Mouse (Mus musculus): ENCODE measurements at regions not wholly inside any gene's neighbourhood (a gene's known extent, or its start where the extent isn't known, plus 50 kb on each side); places are given as distances from the start of the nearest gene placed in this dataset.
A peak's percentile ranks its signal among the peaks of the same experiment; 100 is the strongest.
"Not testable (repeated sequence)": the region's sequence is repeated elsewhere in the genome, so short reads cannot be mapped to it uniquely, and the experiment has no call there.

DNA sequence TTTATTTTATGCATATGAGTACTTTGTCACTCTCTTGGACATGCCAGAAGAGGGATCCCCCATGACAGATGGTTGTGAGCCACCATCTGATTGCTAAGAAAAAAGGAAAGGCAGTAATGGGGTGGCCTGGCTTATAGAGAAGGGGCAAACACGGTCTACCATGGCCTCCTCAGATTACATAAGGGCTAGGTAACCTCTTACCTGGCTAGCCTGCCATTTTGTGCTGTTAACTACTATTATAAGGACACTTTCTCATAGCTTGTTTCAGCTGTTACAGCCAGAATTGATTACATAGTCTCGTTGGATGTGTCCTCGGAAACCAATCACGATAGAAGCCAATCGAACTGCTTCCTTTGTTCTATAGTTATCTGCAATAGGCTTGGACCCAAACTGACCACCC lies 60.9 kb upstream of the Gm14496 start:
- WGBS, result 83% methylated on average over 5 of the region's 5 CpGs
- H3K4me1 ChIP-seq (replicated peaks; ENCODE audit: control insufficient read depth, insufficient read depth, low read length), result no peaks in the 10 kb centered on the region
- H3K9ac ChIP-seq (ENCODE audit: low read length), result no peak overlapping the region
- H3K27ac ChIP-seq (ENCODE audit: low read depth, low read length), result no peak overlapping the region
- DNase-seq (ENCODE audit: low spot score) (no peak), ATAC-seq (replicated peaks; ENCODE audit: low FRiP score) (no peak; the same call in 1 of the 2 replicates)
- H3K27me3 ChIP-seq (ENCODE audit: control insufficient read depth, insufficient read depth, low read length), result no peaks in the 10 kb centered on the region
- no peaks in the 10 kb centered on the region for H3K9me3 ChIP-seq (ENCODE audit: control insufficient read depth, low read length)
- no peaks in the 10 kb centered on the region for H3K36me3 ChIP-seq (ENCODE audit: control insufficient read depth, insufficient read depth, low read length)
- H3K4me3 ChIP-seq (ENCODE audit: low read depth, low read length), result no peak overlapping the region
- no peak overlapping the region for H3K4me2 ChIP-seq (ENCODE audit: low read depth, low read length, severe bottlenecking)

DNA sequence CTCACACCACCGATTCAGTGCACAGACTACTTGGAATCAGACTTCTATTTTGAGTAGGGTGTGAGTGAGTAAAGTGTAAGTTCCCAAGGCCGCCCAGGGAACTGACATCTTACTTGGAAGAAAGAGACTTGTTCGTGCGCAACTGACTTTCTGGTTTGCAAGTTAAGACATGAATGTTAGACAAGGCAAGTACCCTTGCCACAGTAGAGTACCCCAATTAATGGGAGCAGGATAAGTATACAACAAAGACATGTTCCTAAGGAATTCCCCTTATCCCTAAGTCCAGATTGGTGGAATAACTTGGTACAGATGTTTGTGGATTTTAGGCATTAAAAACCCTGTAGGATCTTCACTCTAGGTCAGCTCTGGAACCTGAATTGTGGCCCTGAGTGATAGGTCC lies 60.4 kb upstream of the Gm14496 start:
- H3K4me3 ChIP-seq (ENCODE audit: low read depth, low read length), result not testable (repeated sequence)

GRCm38 (mm10) chr2:181931077-181931815 lies 59.7 kb upstream of the Gm14496 start:
- H3K9ac ChIP-seq (ENCODE audit: low read length); H3K4me3 ChIP-seq (ENCODE audit: low read depth, low read length): not testable (repeated sequence)
- ATAC-seq (replicated peaks; ENCODE audit: low FRiP score), result 0 out of 2 replicates have a peak, but pooled peaks have one; percentile 63

More for the DNA sequence above, 60.4 kb upstream of the Gm14496 start:
- not testable (repeated sequence) for H3K9me3 ChIP-seq (ENCODE audit: control insufficient read depth, low read length); ATAC-seq (replicated peaks; ENCODE audit: low FRiP score); H3K27ac ChIP-seq (ENCODE audit: low read depth, low read length); H3K4me2 ChIP-seq (ENCODE audit: low read depth, low read length, severe bottlenecking); H3K27me3 ChIP-seq (ENCODE audit: control insufficient read depth, insufficient read depth, low read length); DNase-seq (ENCODE audit: low spot score); H3K9ac ChIP-seq (ENCODE audit: low read length); H3K4me1 ChIP-seq (replicated peaks; ENCODE audit: control insufficient read depth, insufficient read depth, low read length); H3K36me3 ChIP-seq (ENCODE audit: control insufficient read depth, insufficient read depth, low read length)
- over 99% methylated on average over 4 of the region's 4 CpGs for WGBS

GRCm38 (mm10) chr2:181931918-181932605 lies 58.9 kb upstream of the Gm14496 start:
- DNase-seq (ENCODE audit: low spot score), result peak; percentile 37
- no peak overlapping the region for H3K27ac ChIP-seq (ENCODE audit: low read depth, low read length)
- WGBS, result 87% methylated on average over 2 of the region's 2 CpGs
- H3K9me3 ChIP-seq (ENCODE audit: control insufficient read depth, low read length), result no peaks in the 10 kb centered on the region
- H3K4me1 ChIP-seq (replicated peaks; ENCODE audit: control insufficient read depth, insufficient read depth, low read length), result no peaks in the 10 kb centered on the region
- no peak for ATAC-seq (replicated peaks; ENCODE audit: low FRiP score)
- no peaks in the 10 kb centered on the region for H3K36me3 ChIP-seq (ENCODE audit: control insufficient read depth, insufficient read depth, low read length)
- H3K9ac ChIP-seq (ENCODE audit: low read length), result no peak overlapping the region
- no peaks in the 10 kb centered on the region for H3K27me3 ChIP-seq (ENCODE audit: control insufficient read depth, insufficient read depth, low read length)
- H3K4me2 ChIP-seq (ENCODE audit: low read depth, low read length, severe bottlenecking), result no peak overlapping the region
- H3K4me3 ChIP-seq (ENCODE audit: low read depth, low read length), result no peak overlapping the region

More at GRCm38 (mm10) chr2:181931077-181931815, 59.7 kb upstream of the Gm14496 start:
- H3K27me3 ChIP-seq (ENCODE audit: control insufficient read depth, insufficient read depth, low read length); H3K27ac ChIP-seq (ENCODE audit: low read depth, low read length); H3K36me3 ChIP-seq (ENCODE audit: control insufficient read depth, insufficient read depth, low read length); H3K4me2 ChIP-seq (ENCODE audit: low read depth, low read length, severe bottlenecking); H3K4me1 ChIP-seq (replicated peaks; ENCODE audit: control insufficient read depth, insufficient read depth, low read length); H3K9me3 ChIP-seq (ENCODE audit: control insufficient read depth, low read length): not testable (repeated sequence)
- peak; percentile 82 for DNase-seq (ENCODE audit: low spot score)
- 77% methylated on average over 3 of the region's 3 CpGs for WGBS
